Mouse (Mus musculus) CH12F3 (cell line): ENCODE measurements around the gene Ezr.

Source experiments
- in situ Hi-C: fragments of 300-500 bp; cut with MboI; formaldehyde crosslinking; loops from 2 replicates; pipeline ENCODE4 v1.14.3; 2020; ENCODE audit warnings: low sequenced_read_pairs

Gene Ezr

DNA sequence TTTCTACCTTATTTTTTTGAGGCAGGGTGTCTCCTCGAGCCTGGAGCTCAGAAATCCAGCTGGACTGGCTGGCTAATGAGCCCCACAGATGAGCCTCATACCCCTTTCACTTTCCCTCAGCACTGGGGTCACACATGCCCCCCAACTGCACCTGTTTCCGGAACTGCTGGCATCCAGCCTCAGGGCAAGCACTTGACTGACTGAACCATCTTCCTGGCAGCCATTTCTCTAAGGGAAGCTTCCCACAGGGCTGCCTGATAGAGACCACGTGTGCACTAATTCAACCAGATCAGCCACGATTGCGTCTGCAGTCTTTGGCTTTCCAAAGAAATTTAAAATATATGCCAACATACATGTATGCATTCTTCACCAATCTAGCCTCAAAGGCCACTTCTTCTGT, 37.1 kb downstream of the Ezr start:
- in situ Hi-C loops = no loop called here

DNA sequence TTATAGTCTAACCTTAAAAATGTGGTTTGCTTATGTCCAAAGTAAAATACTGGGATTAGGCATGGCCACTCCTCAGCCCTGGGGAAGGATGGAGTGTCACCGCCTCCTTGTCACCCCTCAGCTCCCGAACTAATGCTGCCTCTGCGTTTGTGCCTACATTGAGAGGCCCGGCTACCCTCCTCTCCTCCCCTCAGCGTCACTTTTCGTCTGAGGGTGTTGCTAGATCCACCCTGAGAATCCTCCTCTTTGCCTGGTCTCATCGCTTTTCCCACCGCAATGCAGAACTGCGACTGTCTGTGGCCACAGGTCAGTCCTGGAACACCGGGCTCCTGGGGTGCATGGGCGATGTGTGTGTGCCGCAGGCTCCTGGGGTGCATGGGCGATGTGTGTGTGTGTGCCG, 37.7 kb downstream of the Ezr start:
- in situ Hi-C loops = no loop called here

DNA sequence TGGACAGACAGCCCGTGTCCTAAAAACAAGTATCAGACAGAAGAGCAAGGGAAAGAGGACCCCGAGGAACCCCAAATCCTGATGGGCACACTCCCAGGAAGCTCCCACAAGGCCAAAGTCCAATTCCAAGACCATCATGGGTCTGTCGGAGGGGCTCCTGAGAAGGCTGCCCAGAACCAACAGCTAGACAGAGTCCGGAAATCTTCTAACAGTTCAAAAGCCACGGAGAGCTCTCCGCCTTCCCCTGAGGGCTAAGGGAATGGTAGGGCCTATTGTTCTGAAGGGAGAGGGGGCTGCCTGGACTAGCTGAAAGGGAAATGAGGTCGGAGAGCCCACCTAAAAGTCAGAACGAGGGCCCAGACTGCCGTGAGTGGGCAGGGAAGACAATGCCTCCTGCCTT, 38.2 kb downstream of the Ezr start:
- in situ Hi-C loops = no loop called here

DNA sequence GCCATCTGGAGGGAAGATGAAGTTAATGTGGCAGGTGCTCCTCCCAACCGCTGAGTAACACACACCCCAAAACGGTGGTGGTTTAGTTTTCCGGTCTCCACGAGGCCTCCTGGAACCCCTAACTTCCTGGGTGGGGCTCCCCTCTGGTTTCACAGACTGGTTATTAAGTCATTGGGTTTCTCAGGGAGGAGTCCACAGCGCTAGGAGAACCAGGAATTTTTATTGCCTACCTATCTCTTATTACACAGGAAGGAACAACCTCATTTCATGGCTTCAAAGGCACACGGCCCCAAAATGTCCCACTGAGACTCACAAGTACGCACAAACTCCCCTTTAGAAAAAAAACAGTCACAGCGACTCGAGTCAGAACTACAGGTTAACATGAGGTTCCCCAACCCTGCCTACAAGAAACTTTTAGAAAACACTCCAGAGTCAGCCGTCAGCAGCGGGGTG, 38.8 kb downstream of the Ezr start:
- in situ Hi-C loops = no loop called here

- in situ Hi-C loops = no loop called here
These were observed 39.5 kb downstream of the Ezr start for GRCm38 (mm10) chr17:6743039-6743575.

GRCm38 (mm10) chr17:6742083-6743038, 40.2 kb downstream of the Ezr start:
- in situ Hi-C loops = no loop called here

DNA sequence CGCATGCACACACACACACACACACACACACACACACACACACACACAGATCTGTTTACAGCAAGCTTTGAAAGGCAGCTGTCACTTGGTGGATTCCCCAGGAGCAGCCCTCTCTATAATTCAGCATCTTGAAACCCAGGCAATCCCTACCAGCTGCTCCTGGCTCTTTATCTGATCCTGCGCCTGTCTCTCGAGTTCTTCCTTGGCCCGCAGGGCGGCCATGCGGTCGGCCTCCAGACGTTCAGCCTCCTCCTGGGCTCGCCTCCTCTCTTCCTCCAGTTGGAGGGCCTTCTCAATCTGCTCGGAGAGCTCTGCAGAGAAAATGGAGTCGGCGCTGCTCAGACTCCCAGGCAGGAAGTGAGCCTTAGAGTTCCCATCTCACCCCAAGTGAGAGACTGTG, 41.3 kb downstream of the Ezr start:
- in situ Hi-C loops = no loop called here

GRCm38 (mm10) chr17:6740331-6741170, 42.0 kb downstream of the Ezr start:
- in situ Hi-C loops = no loop called here

DNA sequence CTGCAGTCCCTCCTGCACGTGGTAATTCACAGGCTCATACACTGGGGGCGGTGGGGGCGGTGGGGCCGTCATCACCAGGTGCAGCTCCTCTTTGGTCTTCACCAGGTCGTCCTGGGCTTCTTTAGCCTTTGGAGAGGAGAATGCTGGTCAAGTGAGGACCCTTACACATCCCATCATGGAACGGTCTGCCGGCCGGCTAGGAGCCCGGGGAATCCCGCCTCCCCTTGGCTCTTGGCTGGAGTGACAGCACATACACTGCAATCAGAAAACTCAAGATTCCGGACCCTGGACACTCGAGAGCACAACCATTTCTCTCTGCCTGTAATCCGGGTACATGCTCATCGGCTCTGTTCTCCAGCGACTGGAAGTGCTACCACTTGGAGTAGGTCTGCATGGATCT, 42.8 kb downstream of the Ezr start:
- in situ Hi-C loops = no loop called here

DNA sequence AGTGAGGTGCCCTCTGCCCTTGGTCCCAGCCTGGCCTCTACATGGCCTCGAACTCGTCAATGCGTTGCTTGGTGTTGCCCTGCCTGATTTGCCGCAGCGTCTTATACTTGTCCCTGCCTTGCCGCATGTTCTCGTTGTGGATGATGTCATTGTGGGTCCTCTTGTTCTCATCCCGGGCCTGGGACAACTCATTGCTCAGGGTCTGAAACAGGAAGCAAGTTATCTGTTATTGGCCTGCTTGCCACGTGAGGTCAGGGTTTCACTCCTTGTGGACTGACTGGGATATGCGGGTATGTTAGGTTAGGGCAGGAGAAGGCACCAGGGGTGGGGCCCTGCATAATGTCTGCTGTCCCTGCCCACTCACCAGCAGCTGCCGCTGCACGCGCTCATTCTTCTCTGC, 43.3 kb downstream of the Ezr start:
- in situ Hi-C loops = no loop called here

DNA sequence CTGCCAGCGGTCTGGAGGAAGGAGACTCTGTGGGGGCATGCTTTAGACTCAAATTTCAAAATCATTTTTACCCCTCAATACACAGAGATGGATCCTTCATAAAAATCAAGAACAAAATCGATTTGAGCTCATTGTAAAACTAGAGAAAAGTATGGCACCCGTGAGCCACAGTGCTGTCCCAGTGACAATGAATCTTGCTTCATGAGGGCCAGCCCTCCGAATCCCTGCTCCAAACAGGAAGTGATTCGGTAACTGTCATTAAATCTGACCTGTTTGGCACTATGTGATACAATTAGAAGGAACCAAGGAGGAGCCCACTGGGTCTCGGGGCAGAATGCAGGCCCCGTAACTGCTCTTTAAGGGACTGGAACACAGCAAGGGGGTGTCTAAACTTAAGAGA, 43.7 kb downstream of the Ezr start:
- in situ Hi-C loops = no loop called here

DNA sequence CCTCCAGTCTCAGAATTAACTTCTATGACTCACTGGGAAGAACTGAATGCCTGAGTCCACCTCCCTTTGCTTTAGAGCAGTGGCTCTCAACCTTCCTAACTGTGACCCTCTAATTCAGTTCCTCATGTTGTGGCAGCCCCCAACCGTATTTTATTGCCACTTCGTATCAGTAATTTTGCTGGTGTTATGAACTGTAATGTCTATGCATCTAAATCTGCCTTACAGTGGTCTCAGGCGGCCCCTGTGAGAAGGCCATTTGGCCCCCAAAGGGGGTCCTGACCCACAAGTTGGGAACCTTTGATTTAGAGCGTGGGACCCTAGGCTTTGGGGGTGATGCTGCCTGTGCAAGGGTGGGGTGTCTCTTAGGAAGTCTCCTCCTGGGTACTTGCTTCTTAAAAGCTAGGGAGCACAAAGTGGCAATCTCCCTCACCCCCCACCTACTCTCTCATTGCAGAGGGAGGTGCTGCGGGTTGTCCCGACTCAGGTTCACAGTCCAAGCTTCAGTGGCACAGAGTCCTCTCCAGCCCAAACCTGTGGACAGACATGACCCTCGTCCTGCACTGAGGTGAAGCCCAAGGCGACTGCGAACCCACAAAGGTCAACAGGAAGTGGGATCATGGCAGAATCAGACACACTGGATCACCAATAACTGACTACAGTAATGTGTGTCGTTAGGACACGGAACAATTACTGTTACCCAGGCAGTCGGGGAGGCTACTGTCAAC, 45.1 kb downstream of the Ezr start:
- in situ Hi-C loops = no loop called here

DNA sequence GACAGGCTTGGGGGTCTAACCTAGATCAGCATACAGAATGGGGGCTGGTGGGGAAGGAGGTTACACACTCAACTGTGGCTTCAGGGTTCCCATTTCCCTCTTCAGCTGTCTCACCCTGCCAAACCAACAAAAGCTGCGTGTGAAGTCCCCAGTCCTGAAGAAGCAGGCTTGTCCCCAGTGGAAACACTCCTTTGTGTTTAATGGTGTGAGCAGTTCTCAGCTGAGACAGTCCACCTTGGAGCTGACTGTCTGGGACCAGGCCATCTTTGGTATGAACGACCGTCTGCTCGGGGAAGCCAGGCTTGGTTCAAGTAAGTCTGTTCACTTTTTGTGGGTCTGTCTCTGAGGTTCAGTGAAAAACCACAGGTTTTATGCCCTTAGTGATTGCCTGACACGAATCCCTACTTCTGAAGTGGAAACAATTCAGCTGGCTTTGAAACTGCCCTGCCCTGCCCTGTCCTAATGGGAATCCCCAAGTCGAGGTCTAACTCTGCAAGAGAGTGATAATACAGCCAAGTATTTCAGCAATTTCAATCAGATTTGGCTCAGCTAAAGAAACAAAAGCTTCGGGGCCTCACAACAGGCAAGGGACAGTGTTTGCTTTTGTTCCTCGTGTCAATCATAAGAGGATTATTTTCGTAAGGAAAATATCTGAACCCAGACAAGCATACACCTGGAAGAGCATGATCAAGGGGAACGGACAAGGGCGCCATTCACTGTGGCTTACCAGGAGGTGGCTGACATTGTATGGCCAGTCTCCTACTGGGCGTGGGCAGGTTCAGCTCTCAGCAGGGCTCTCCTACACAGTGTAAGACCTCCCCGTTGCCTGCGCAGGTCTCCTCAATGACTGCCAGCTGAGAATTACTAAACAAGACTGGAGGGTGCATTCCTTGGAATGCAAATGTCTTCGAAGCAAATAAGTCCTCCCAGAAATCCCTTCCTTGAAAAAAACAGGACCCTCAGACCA, 46.0 kb downstream of the Ezr start:
- in situ Hi-C loops = no loop called here

- in situ Hi-C loops = no loop called here
These were observed 47.7 kb downstream of the Ezr start for GRCm38 (mm10) chr17:6734746-6735441.

DNA sequence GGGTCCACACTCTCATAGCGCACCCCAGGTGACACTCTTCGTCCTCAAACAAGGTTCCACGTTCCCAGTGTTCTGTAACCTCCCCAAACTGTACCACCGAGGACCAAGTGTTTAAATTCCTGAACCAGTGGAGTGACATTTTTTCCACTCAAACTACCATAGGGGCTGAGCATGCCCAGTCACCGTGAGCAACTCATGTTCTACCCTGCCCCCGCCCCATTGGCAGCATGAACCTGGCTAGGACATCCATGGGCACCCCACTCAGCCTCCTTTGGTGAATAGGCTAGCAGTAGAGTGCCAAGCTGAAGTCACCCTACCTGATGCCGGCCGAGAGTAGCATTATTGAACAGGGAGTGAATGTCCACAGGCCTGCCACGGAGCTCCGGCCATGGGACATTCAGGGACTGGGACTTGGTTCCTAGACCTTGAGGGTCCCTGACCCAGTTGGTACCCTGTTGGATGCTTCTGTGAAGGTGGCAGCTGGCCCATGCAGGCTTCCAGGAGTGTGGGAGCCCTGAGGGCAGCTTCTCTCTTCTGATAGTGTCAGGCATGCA, 49.2 kb downstream of the Ezr start:
- in situ Hi-C loops = no loop called here

DNA sequence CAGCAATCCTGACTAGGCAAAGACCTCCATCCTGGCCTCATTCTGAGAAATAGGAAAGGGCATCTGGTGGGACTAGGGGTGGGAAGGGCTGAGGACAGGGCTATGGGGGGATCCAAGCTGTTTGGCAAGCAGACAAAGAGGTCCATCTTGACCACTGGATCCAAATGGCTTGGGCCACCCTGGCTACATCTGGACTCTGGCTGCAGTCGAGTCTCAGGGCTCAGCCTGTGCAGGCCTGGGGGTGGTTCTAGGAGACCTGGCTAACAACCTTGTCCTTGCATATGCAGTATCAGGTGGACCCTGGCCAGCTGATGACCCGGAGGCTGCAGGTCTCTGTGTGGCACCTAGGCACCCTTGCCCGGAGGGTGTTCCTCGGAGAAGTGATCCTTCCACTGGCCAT, 49.9 kb downstream of the Ezr start:
- in situ Hi-C loops = no loop called here

DNA sequence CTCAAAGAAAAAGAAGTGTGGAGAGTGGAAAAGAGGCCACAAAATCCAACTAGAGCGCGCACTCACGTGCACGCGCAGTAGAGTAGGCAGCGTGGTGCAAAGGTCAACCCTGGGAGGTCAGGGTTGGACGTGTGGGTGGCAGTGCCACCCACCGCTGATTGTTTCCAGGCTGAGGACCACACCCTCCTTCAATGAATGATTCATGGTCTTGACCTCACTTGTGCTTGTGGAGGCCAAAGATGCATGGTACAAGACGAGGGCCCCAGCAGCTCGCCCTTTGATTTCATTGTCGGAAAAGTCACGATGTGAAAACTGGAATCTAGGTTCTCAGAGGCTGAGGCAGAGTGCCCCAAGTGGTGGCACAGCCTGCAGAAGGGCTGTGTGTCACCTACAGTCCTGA, 51.0 kb downstream of the Ezr start:
- in situ Hi-C loops = no loop called here

DNA sequence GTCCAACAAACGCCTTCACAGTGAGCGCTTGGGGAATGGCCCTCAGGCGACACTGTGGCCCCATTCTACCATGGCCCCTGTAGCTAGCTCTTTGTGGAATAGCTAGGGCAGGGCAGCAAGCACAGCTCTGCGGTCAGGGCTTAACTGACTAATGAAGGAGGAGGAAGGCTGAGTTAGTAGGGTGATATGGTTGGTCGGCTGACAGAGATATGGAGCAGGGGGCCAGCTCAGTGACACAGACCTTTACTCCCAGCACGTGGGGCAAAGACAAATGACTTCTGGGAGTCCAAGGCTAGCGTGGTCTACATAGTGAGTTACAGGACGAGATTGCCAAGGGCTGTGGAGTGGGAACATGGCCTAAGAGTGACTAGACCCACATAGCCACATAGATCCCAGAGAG, 51.5 kb downstream of the Ezr start:
- in situ Hi-C loops = no loop called here

DNA sequence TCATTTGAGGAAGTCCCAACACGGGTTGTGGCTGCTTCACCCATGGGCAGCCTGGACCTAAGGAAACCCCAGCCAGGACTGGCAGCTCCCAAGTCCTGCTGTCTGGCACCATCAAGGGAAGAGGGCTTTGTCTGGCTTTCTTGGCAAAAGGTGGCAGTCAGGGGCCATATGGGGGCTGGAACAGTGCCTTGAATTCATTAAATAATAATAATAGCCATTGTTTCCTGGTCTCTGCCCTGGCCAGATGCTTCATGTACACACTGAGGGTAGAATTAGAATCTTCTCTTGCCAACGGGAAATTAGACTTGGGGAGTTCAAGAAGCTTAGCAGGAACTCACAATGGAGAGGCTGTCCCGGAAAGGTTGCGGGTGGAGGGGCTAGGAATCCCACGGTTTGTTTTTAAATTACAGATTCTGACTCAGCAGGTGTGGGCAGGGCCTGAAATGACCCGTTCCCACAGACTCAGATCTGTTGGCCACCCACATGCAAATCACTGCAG, 53.3 kb downstream of the Ezr start:
- in situ Hi-C loops = no loop called here
